Mouse (Mus musculus): ENCODE results near the gene Kcnj12. TPM values are rescaled to one million over a fixed set of nuclear protein-coding genes. Genes with fewer than 3 reads are reported as not detected.

The Kcnj12 gene
- total RNA-seq (2021): 10 to 100 TPM; 56.1 to 69.0 TPM
- long read RNA-seq, experiment 1, transcript Kcnj12-202 (2 exons, 2,291 nt): major isoform, 14 of 79 reads
- long read RNA-seq, experiment 1, partial matches to known transcripts: 0 of 79 reads
- long read RNA-seq, experiment 1, other reads (novel, unspliced or antisense): 65 of 79 reads
- long read RNA-seq, experiment 2, transcript Kcnj12-202 (2 exons, 2,291 nt): major isoform, 23 of 34 reads
- long read RNA-seq, experiment 2, partial matches to known transcripts: 4 of 34 reads
- long read RNA-seq, experiment 2, other reads (novel, unspliced or antisense): 7 of 34 reads

DNA sequence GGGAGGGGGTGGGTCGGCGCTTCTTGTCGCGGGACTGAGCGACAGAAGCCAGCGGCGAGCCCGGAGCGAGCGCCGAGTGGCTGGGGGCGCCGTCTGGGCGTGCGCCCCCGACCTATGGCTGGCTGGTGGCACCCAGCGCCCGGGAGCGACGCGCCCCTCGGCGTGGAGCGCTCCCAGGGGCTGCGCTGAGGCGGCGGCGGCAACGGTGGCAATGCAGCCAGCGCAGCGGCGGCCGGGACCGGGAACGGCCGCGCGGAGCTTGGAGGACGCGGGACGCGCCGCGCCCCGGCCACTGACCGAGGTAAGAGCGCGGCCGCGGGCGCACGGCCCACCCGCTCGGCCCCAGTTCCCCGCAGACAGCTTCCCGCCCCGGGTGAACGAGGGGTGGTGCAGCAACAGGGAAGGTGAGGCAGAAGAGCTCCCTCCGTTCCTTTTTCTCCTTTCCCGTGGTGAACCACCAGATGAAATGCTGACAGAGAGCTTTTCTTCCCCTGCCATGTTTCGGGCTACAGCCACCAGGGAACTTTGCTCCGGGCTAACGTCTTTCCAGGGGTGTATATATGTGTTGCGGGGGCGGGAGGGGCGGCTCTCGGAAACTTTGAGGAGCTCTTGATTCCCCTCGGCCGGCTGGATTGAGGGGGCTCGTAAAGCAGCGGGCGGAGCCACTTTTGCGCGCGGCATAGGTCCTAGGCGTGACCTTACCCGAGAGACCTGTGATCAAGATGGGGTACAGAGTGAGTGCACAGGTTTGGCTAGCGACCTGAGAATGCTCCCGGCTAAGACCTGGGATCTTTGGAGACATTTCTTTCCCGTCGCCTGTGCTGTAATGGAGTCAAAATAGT lies at the start of gene Kcnj12:
Gene Kcnj12, plus strand, starts transcription at position 15 of the 842 bp plus-strand sequence.
- no peak for DNase-seq
- intact Hi-C loops (cut with DNase I): loop anchor here (5.0 kb wide), 1 partner anchor 40 kb away; no protein-coding TSS in a partner anchor

GRCm38 (mm10) chr11:60975097-60975496 lies 47.3 kb upstream of the Kcnj12 start:
- intact Hi-C loops (cut with DNase I): no loop called here
- no peak for DNase-seq

DNA sequence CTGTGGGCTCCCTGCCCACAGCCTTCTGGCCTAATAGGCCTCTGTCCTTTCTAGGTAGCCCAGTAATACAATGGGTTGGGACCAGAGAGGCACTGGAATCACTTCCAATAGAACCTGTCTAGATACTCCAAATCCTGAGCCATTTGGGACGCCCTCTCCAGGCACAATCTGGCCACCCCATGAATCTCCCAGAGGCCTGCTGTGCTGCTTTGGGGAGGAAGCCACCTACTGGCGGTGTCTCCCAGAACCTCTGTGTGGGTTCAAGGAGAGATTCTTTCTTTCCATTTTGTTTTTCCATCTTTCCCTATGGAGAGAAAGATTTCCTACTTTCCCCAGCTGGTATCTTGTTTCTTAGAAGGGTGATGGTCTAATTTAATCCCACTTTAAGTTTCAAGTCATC lies 46.1 kb upstream of the Kcnj12 start:
- intact Hi-C loops (cut with DNase I): no loop called here

DNA sequence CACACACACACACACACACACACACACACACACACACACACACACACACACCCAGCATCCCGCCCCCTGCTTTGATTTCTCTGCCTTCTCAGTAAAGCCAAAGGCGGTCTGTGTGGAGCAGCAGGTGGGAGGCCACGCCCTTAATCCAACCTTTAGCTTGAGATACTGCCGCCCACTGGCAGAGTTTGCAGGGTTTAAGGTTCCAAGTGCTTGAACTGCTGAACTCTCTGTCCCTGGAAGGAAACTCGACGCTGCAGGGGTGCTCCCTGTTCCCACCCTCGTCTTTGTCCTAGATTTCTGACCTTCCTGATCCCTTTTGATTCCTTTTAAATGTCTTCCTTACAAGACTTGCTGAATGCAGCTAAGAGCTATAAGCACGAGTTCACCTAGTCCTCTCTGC lies 45.6 kb upstream of the Kcnj12 start:
- DNase-seq: peak in 1 of 2 experiments; percentile 50
- intact Hi-C loops (cut with DNase I): no loop called here

More for the DNA sequence above, 46.1 kb upstream of the Kcnj12 start:
- no peak for DNase-seq

DNA sequence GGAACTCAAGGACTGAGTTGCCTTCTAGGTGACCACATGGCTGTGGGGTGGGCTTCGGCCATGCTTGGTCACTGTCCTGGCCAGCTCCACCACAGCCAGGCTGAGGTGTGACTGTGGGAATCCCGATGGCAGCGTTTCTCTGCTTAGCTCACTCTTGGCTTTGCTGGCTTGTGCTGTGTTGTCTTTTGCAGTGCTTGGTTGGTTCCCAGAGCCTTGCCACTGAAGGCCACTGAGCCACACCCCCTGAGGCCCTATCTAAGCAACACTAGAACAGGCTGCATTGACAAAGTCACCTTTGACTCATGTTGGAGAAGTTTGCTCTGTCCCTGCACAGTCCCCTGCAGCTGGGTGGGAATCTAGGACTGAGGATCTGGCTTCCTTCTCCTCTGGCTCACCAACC lies 45.2 kb upstream of the Kcnj12 start:
- intact Hi-C loops (cut with DNase I): no loop called here
- DNase-seq: peak; percentile 26 to 31

GRCm38 (mm10) chr11:60978658-60979057 lies 43.7 kb upstream of the Kcnj12 start:
- intact Hi-C loops (cut with DNase I): no loop called here
- DNase-seq: no peak

GRCm38 (mm10) chr11:60979788-60980187 lies 42.6 kb upstream of the Kcnj12 start:
- intact Hi-C loops (cut with DNase I): loop anchor here (5.0 kb wide), 1 partner anchor 43 kb away; the partner anchor contains the start of gene Kcnj12

GRCm38 (mm10) chr11:60981693-60982486 lies 40.5 kb upstream of the Kcnj12 start:
- DNase-seq: no peak
- intact Hi-C loops (cut with DNase I): loop anchor here (5.0 kb wide), 1 partner anchor 40 kb away; the partner anchor contains the start of gene Kcnj12

More at GRCm38 (mm10) chr11:60979788-60980187, 42.6 kb upstream of the Kcnj12 start:
- no peak for DNase-seq

DNA sequence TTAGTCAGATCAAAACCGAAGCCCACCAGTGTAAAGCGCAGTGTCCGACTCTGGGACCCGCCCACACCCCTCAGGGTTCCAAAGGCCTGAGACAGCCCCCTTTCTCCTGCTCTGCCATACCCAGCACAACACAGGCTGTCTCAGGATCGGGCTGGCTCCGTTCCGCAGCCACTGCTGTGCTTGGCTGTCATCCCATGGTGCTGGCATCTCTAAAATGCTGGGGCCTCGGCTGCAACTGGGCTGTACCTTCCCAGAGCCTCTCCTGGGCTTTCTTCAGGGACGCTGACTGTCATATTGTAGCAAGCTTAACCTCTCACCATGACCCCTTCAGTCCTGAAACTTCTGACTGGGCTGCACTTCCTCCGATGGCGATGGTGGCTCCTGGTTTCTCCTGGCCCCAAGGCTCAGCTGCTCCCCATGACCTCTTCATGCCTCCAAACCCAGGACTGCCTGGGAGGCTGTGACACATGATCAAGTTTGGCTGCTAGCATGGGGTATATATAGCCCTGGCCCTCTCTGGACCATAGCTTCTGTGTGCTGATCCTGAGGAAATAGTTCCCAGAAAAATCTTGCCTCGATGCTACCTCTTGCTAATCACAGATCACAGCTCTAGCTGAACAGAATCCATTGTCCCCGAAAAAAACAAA lies 37.3 kb upstream of the Kcnj12 start:
- intact Hi-C loops (cut with DNase I): loop anchor here (5.0 kb wide), 1 partner anchor 37 kb away; the partner anchor contains the start of gene Kcnj12

DNA sequence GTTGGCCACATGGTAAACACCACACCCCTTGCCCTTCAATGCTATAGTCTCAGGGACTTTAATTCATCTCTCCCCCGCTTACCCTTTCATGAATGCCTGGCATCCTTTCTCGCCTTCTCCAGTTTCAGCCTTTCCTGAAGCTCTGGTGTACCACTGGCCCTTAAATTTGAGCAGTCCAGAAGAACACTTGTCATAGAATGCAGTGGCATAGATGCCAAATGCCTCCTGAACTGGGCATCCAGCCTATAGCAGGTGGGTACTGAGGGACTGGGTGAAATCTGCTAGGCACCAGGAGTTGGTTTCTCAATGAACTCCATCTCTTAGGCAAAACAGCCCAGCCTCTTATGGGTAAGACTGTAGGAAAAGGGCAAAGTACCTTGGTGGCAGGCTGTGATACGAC lies 31.9 kb upstream of the Kcnj12 start:
- DNase-seq: peak in 1 of 2 experiments; percentile 15
- intact Hi-C loops (cut with DNase I): no loop called here

More for the DNA sequence above, 37.3 kb upstream of the Kcnj12 start:
- DNase-seq: peak; percentile 40 to 55

DNA sequence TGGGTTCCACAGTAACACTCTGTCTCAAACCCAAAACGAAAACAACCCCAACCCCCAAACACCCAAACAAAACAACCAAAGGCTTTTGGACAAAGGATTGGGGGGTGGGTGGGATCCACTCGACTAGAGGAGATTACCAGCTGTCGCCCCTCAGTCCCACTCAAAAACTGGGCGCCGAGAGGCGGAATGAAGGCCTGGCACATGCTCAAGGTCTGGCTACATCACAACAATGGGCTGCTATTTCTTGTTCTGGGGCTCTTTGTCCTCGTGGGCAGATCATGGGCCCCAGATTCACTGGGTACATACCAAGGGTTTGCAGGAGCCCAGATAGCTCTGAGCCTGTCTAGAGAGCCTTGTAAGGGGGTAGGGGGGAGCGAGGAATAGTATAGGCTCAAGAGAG lies 19.6 kb upstream of the Kcnj12 start:
- intact Hi-C loops (cut with DNase I): no loop called here

DNA sequence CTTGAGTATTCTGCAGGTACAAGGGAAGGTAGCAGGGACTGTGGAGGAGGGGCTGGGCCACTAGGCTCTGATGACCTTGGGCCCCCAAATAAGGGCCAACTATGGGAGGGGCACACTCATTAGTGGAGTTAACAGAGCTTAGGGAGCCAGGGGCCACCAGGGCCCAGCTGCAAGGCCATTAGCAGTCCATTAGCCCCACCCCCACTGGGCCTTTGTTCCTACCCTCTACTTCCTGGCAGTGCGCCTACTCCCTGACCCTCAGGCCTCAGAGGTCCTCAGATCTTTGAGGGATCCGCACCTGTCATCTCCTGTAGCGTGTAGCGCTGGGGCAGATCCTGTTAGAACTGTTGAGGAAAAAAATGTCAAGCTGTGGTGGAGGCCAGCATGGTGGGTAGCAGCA lies 18.3 kb upstream of the Kcnj12 start:
- DNase-seq: no peak
- intact Hi-C loops (cut with DNase I): no loop called here

More for the DNA sequence above, 19.6 kb upstream of the Kcnj12 start:
- DNase-seq: no peak

DNA sequence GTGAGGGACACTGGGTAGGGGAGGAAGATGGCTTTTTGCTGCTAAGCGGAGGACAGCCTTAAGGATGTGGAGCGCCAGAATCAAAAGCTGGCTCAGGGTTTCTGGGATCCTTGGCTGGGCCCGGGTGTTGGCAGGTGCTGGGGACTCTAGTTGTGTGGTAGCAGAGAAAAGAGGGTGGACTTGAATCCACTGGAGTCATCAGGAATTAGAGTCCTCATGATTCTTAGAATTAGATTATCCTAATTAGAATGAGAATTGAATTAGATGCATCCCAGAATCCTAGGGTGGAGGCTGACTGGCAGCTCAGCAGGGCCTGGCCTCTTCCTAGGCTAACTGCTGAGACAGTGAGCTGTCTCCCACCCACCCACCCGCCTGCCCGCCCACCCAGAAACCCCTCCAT lies 17.6 kb upstream of the Kcnj12 start:
- DNase-seq: no peak
- intact Hi-C loops (cut with DNase I): no loop called here

DNA sequence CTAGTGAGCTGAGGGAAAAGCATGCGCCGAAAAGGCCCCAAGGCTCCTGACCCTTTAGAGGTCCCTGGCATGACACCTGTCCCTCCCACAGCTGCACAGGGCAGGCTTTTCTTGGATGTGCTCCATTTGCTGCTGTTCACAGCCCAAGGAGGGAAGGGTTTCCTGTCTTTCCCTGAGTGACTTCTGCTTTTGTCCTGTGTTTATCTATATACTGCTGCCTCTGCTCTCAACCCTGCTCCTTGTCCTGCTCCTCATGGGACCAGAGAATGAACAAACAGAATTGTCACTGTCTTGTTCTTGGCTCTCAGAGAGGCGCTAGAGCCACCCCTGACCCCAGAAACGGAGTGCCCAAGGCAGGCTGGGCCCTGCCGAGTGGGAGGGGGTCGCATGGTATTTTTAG lies 17.0 kb upstream of the Kcnj12 start:
- intact Hi-C loops (cut with DNase I): no loop called here
- DNase-seq: no peak

GRCm38 (mm10) chr11:61011736-61012294 lies 10.5 kb upstream of the Kcnj12 start:
- intact Hi-C loops (cut with DNase I): no loop called here
- peak in 1 of 2 experiments; percentile 11 for DNase-seq

DNA sequence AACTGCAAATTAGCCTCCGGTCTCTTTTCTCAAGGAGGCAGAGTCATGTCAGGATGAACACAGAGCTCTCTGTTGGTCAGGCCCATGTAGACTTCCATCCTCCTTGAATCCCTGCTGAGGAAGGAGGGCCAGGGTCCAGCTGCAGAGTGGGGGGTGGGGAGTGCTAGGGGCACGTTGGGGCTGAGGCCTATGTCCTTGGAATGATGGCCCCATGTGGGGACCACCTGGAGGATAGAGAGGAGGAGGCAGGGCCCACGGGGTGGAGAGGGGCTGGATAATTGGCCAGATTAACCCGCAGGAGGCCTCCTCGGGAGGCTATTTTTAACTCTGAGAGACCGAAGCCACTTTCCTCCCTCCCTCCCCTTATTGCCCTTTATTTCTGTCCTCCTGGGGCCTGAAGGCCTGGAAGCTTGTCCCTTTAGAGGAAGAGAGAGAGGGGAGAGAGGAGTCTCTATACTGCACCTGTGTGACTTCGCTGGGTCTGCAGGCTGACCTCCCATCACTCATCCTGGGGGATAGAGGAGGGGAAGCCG lies 5.4 kb upstream of the Kcnj12 start:
- intact Hi-C loops (cut with DNase I): no loop called here
- DNase-seq: no peak

GRCm38 (mm10) chr11:61021129-61021528 lies 1.2 kb upstream of the Kcnj12 start:
- intact Hi-C loops (cut with DNase I): loop anchor here (5.0 kb wide), 1 partner anchor 39 kb away; no protein-coding TSS in a partner anchor
- DNase-seq: no peak

DNA sequence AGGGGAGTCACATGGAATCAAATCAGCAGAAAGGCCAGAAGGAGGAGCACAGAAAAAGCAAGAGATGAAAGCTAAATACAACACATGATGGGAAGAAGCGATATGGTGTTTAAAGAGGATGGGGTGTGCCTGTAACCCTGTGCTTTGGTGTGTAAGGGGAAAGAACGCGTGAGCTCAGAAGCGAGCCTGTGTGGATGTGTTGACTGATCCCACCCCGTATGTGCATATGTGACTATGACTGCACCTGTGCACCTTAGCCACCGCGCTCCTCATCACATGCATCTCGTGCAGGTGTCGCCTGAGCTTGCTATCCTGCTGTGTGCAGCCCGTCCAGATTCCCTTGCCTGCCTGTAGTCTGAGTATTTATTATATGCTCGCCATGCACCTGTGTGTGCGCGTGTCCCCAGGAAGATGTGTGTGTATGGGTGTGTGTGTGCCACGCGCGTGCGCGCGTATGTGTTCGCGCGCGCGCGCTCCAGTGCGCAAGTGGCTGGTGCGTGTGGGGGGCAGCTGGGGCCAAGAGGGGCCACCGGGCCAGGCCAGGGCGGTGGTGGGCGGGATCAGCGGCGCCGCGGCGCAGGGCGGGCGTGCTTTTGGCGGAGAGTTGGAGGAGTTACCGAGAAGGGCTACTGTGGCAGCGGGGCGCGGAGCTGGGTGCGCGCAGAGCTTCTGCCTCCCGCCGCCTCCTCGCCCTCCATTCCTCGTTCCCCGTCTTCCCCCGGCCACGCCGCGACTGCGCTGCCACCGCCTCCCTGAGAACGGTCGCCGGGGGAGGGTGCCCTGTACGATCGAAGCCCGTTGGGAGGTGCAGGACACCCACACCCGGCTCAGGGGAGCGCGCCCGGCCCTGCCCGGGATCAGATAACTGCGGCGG lies 451 bp upstream of the Kcnj12 start:
- intact Hi-C loops (cut with DNase I): loop anchor here (5.0 kb wide), 1 partner anchor 40 kb away; no protein-coding TSS in a partner anchor
- peak; percentile 53 to 57 for DNase-seq
